Mouse (Mus musculus) adrenal gland, postnatal 4 days (tissue): ENCODE data around the gene Kmt2a. TPM values are rescaled to one million over a fixed set of nuclear protein-coding genes. Genes with fewer than 3 reads are reported as not detected.
"Not testable (repeated sequence)": the region's sequence is repeated elsewhere in the genome, so short reads cannot be mapped to it uniquely, and the experiment has no call there.

Experiments used
- DNase-seq, 2 experiments: peaks; one replicate each; pipeline ENCODE4 v3.0.0; 2021 to 2022; ENCODE audit warnings: low spot score in 2 of 2, mixed read lengths in 2 of 2
- total RNA-seq, 2 experiments: library from RNA; stranded (reverse); gene quantifications; 2 replicates each; pipeline ENCODE4 v1.2.3; 2021

The Kmt2a gene
- total RNA-seq, 2 experiments from 2014 or later = 38.2 to 40.3 TPM

DNA sequence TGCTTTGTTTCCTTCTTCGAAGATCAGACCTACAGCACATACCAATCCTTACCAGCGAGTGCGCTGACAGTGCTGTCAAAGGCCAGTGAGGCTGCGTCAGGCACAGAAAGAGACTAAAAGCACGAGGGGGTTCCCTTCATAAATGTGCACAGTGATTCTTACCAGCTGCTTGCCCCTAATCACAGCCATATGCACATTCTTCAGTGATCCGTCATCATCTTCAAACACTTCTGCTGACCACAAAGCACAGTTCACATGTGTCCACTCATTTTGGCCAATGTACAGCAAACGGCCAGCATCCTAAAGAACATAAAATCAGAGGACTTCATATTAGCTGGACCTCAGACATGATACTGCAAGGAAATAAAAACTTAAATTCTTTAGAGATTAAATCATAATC, 54.4 kb downstream of the Kmt2a start:
- no peak for DNase-seq

DNA sequence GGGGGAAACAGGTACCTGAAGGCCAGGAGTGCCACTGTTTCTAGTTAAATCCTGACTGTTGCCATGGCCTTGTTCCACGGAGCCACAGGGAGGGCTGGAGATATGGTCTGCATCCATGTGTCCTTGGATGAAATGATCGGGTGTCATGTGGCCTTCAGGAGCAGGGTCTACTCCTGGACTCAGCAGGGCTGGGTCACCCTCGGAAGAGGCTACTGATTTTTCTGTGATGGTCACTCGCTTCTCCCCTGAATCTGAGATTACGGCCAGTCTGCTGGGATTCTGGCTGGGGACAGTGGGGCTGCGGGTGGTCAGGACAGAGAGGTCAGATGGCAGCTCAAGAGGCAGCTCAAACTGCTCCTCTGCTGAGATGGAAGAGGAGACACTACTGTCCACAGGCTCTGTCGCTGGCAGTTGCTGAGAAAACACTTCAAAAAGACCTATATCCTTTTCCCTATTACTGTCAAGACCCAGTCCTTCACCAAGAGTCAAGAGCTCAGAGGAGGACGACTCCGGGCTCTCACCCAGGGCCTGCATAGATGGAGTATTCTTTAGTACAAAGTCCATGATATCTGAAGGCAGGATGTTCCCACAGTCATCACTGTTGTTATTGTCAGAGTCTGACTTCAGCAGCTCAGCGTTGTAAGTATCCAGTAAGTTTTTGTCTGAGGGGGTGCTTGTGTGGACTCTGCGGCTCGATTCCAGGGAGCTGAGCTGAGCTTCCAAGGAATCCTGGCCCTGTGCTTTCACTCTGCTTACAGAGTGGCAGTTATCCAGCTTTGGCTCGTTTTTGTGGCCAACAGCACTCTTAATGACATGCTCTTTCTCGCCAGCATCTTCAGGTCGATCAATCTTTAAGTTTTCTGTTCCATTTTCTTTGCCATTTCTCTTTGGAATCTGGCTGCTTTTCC, 60.9 kb downstream of the Kmt2a start:
- DNase-seq = no peak

DNA sequence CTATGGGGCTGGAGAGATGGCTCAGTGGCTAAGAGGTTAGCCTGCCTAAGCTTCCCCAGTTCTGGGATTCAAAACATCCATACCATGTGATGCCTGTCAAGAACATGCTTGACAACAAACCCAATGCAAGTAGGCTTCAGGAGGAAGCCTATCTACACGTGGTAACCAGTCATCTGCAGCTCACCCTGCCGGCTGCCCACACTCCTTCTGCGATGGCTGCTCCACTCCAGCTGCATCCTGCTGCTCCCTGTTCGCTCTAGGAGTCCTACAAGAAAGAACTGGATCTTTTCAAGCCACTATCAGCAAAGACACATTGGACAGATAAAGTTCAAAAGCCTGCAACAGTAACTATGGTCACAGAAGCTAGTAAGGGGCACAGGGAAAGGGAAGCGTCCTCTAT, 63.6 kb downstream of the Kmt2a start:
- no peak for DNase-seq

DNA sequence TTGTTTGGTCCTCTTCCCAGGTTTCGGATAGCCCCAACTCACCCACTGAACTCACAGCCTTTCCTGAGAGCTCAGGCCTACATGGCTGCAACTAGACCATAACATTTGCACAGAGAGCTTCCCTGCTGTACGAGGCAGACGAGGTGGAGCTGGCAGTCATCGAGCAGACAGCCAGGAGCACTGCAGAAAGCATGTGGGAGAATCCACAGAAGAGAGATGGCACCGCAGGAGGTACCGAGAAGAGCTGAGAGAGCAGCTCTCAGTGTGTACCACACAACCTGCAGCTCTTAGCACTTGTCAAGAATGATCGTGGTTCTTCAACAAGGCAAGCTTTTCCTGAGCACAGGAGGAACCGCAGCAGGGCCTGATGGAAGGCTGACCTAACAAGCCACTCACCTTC, 66.9 kb downstream of the Kmt2a start:
- DNase-seq = no peak

DNA sequence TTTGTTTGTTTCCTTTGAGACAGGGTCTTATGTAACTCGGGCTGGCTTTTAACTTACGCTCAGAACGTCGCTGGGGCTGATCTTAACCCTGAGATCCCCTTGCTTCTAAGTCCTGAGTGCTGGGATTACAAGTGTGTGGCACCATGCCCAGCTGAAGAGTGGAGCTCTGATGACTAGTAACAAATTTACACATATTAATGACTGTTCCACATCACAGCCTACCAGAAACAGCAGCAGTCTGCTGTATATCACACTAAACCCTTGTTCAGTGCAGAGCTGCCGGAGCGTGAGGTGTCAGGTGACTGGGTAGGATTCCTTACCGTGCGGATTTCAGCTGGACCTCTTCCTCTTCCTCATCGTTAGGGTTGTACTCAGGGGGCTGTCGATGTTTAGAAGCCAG, 70.8 kb downstream of the Kmt2a start:
- no peak for DNase-seq

DNA sequence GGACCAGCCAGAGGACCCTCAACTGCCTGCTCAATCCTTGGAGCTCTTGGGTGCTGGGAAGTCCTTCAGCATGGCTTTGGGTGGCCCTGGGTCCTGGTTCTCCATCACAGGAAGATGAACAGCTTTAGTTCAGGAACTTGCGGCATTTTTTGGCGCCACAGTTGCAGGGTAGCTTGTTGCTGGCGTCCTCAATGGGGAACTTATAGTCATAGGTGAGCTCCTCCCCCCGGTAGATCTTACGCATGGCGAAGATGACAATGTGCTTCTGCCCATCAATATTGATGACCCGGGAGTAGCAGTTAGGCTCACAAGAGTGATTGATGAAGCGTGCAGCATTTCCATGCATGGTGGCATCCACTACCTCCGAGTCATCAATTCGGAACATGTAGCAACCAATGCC, 73.3 kb downstream of the Kmt2a start:
- DNase-seq = no peak

DNA sequence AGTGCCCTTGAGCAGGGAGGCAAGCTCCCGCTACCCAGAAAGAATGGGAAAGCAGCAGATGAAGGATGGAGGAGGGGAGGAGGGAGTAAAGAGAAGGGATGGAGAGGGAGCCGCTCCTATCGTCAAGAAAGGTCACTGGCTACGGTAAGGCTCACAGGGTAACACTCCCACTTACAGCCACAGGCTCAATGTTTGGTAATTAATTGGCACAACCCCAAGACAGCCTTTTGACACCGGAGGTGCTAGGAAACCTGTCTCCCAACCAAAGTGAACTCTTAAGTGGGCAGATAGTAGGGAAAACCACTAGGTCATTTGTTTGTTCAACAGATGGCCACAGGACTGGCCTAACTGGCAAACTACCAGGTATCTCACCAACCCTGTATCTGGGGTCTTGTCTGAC, 74.0 kb downstream of the Kmt2a start:
- no peak for DNase-seq

DNA sequence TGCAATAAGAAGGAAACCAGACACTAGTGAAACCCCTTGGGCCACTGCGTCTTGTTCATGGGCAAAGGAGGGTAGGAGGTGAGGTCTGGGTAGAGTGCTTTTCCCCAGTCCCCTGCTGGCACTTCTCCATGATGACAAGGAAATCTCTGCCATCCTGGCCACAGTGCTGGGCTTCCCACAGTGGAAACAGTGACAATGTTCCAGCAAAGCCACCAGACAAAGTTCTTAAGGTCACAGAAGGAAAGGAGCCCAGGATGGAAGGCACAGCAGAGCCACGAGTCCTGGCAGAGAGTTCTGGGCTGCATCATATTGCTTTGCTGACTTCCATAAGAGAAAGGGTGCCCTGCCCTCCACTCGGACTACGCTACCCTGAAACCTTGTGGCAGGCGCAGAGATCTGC, 75.6 kb downstream of the Kmt2a start:
- no peak for DNase-seq

DNA sequence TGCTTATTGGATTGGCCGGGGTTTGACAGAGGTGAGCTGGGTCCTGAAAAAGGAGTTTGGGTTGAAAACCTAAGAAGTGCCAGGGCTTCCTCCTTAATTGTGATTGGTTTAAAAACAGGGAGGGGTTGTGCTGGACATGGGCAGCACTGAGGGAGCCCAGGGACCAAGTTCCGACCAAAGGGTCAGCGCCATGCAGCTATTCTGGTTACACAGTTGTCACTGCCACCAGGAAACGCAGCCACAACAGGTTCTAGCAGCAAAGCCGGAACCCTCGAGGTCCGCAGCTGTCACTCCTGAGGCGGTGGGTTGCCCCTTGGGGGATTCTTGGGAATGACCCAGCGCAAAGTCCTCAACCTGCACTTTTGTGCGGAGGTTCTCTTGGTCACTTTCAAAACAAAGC, 76.4 kb downstream of the Kmt2a start:
- no peak for DNase-seq

DNA sequence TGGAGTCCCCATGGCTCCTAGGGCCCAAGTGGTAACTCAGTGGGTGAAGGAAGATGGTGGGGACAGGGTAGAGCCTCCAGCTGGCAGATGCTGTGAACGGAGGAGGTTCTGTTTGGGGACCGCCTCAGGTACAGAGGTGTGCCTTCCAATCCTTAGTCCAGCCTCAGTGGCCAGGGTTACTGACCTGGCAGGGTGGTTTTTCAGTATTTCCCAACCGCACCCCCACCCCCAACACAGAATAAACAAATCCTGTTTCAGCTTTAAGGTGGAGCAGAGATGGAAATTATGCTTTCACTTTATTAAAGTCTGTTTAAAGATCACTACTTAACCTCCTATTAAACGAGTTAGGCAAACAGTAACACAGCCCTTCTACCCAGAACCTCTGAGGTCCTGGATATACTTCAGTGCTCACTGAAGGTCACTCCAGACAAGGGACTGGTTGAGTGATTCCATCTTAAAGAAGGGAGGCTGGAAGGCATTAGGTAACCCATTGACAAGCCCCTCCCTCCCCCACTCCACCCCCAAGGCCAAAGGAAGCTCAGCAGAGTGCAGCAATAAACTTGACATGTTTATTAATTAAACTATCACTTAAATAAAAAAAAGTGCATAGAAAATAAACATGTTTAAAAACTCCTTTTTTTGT, 78.2 kb downstream of the Kmt2a start, which contains the start of gene Ttc36:
Gene Ttc36 (minus strand): TSS at position 265 of the 643 bp plus-strand sequence.
- no peak for DNase-seq

DNA sequence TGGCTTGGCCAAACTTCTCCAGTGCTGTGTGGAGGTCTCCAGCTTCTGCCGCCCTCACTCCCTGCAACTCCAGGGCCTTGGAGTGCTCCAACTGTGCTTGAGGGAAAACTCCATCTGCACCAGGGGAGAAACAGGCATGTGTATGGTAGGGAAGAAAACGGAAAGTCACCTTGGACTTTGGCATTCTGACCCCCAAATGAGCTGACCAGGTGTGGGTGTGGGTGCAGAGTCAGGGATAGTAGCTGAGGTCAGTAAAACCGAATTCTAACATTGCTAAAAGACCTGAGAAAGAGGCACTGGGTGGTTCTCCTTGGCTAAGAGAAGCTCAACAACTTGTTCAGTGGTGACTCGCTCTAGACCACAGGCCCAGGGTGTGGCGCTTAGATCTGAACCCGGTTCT, 79.4 kb downstream of the Kmt2a start:
- no peak for DNase-seq

DNA sequence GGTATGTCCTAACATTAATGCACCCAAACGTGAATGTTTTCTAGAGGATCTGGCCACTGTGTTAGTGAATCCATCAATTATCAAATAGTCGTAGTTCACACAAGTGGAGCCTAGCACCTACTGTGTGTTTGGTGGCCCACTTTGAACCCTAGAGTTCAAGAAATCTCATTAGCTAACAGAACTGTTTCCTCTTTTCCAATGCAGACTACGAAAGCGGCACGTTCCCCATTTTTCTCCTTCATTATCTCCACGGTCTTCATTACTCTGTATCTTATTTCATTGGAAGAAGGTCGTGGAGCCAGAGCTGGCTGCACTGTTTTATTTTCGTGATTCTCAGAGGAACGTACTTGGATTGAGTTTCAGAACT, 81.2 kb downstream of the Kmt2a start:
- no peak for DNase-seq

DNA sequence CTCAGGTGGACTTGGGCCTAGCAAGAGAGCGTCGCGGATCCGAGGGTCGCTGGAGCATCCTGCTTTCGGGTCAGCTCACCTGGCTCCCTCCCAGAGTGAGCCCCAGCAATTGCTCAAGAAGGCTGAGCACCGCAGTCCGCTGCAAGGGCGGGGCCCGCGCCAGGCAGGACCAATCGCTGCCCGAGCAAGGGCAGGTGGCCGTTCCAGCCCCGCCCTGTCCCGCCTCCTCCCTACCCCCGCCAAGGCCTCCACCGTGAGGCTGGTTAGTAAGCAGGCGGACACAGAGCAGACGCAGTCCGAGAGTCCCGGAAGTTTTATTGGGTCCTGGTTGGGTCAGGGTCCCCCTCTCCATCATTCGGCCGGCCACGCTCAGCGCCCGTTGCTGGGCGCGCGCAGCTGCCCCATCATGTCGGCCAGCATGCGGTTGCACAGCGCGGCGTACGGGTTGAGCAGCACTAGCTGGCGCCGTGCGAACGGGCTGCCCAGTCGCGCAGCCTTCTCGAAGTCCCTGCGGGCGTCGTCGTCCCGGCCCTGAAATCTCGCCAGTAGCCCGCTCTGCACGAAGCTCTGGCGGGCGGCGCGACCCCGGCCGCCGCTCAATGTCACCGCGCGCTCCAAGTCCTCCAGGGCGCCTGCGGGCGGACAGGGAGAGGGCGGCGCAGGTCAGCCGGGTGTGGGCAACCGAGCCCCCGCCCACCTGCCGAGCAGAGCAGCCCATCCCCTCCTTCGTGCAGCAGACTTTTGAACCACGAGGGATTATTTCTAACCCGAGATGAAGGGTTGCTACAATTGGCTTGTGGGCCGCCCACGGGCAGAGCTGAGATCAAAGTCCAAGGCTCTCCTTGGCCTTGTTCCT, 81.8 kb downstream of the Kmt2a start, which contains the start of gene Tmem25:
Gene Tmem25 (minus strand): TSS at position 206 of the 856 bp plus-strand sequence.
- DNase-seq = peak; percentile 56 to 72

DNA sequence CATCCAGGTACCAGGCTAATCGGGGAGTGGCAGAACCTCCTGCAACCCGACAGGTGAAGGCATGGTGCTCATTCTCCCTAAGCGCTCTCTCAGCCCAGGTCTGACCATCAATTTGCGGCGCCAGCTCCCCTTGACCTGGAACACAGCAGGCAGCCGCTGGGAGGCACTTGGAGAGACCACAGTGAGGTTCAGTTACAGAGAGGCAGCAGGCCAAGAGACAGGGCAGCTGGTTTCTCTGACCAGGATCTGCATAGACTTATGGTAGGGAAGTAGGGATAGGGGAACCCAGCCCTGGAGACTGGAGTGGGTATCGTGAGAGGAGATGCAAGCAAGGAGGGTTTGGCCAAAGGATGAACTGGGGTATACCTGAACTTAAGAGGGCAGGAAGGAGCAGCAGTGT, 82.8 kb downstream of the Kmt2a start:
- no peak for DNase-seq

DNA sequence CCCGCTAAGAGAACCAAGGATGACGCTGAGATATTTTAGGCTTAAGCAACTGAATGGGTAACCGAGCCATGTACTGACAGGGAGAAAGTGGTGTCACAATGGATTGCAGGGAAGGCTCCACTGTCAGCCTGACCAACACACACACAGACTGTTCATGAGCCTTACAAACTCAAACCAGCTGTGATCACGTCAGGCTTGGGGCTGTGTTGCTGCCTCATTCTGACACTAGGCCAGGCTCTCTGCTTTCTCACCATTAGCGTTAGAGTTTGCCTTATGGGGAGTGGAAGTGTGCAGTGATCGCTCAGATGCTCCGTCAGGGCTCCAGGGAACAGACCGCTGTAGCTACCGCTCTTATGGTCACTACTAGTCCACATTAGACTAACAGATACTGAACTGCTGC, 88.3 kb downstream of the Kmt2a start:
- DNase-seq = no peak

DNA sequence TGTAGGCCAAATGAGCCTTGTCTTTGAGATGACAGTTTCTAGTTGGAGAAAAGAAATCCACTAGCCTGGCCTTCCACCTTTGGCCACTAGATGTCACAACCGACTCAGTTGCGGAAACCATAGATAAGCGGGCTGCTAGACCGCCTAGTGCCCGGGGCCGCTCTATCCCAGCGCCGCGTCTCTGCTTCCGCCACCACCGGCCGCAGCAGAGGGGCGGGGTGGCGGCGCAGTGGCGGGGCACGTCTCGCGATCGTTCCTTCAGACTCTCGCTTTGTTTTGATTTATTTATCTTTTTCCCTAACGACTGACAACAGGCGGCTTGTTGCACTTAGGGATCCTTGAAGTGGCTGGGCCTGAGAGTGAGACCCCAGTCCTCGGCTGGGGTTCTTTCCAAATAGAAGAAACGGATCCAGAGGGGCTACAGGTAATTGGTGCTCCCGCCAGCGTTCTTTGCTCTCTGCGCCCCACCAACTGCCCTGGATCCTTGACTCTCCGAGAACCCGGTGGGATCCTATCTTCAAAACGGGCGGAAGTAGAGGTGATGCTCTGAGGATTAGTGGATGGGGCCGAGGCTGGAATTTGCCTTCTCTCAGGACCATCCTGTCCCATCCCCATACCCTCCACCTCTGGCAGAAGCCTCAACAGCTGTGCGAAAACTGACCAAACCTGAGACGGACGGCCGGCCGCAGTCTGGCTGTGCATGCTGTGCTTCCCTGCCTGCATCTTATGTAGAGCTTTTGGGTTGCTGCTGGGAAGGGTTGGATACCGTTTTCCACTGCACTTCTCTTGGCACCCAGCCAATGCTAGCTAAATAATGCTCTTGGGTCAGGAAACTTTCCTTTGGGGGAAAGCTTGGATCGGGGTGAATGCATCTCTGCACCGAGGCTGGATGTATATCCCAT, 108.1 kb downstream of the Kmt2a start:
- peak; percentile 79 to 87 for DNase-seq

DNA sequence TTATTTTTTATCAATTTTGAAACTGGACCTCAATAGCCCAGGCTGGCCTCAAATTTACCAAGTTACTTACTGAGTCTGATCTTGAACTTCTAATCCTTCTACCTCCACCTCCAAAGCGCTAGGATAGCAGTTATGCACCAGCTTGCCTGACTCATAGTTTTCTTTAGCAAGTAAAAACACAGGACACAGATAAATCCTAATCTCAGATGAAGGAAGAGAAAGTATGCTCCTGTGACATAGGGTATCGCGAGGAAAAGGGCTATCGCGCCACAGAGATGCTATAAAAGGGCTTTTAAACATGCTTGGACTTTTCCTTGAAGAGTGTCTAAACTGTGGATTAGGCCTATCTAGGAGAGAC, 108.7 kb downstream of the Kmt2a start:
- DNase-seq = no peak

DNA sequence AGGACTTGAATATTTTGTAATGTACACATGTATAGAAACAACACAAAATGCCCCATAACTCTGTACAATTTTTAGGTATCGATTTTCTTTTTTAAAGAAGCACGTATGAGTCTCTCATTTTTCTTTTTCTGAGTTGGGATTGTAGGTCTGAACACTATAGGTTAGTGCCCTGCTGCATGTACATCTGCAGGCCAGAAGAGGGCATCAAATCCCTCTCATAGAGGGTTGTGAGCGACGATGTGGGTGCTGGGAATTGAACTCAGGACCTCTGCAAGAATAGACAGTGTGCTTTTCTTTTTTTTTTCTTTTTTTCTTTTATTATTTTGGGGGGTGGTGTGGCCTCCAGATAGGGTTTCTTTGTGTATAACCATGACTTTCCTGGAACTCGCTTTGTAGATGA, 109.7 kb downstream of the Kmt2a start:
- no peak for DNase-seq

DNA sequence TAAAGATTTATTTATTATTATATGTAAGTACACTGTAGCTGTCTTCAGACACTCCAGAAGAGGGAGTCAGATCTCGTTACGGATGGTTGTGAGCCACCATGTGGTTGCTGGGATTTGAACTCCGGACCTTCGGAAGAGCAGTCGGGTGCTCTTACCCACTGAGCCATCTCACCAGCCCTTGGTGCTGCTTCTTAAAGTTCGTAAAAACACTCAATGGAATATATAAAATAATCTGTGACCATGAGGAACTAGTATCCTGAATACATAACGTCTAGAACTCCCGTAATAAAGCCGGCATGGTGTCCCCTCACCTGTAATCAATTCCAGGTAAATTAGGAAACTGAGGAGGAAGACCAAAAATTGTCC, 113.1 kb downstream of the Kmt2a start:
- DNase-seq = not testable (repeated sequence)

DNA sequence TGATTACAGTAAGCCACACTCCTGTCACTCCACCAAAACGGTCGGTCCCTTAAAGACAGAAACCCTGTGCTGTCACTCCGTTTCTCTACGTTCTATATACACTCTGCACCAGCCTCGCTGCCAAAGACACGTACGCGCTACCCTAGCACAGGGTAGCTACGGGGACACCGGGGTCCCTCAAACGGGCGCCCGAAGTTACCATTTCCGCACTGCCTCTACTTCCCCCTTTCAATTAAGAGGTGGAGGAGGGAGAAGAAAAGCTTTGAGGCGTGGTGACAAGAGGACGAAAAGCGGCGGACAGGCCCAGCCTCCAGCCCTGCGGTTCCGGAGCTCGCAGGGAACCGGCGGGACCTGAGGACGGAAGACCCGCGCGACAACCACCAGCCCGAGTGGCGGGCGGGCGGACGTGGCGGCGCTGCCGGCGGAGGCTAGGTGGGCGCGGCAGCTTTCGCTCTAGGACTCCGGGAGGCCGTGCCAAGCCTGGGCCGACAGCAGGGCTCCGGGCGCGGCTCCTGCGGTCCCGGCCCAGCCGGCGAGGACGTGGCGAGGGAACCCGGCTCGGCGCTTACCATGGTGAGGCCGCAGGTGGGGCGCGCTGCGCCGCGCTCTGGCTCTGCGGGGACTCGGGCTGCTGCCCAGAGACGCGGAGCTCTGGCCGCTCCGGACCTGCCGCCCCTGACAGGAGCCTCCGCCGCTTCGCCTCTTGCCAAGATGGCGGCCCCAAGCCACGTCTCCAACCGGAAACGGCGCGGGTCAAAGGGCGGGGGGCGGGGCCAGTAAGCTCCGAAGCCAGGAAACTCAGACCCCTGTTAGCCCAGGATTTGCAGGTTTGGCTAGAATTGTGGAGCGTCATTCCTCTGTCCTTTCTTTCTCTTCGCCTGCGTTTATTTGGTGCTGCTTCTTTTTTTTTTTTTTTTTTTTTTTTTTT, 113.7 kb downstream of the Kmt2a start, which contains the start of the genes Arcn1 and Ift46:
Gene Arcn1 (minus strand): TSS at position 745 of the 928 bp plus-strand sequence.
Gene Ift46 (plus strand): TSS at position 808 of the 928 bp plus-strand sequence.
- DNase-seq = peak; percentile 56 to 70
